Mouse (Mus musculus): ENCODE measurements at regions not wholly inside any gene's neighbourhood (a gene's known extent, or its start where the extent isn't known, plus 50 kb on each side); places are given as distances from the start of the nearest gene placed in this dataset.
"Not testable (repeated sequence)": the region's sequence is repeated elsewhere in the genome, so short reads cannot be mapped to it uniquely, and the experiment has no call there.

DNA sequence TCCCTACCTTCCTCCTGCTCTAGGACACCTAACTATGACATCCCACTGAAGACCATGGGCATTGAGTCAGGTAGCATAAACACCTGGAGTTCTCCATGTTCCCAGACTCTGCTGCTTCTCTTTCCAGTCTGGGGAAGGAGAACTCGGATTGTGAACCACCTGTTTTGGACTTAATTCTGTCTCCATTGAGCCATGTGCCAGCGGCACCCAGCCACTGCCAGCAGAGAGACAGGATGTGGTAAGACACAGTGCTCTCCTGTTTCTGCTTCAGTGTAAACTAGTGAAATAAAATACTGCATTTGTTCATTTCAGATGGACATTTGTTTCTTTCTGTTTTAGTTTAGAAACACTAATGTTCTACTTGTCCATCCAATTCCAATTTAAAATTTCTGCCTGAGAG, 168.1 kb upstream of the Arhgap18 start:
- no peak for DNase-seq

DNA sequence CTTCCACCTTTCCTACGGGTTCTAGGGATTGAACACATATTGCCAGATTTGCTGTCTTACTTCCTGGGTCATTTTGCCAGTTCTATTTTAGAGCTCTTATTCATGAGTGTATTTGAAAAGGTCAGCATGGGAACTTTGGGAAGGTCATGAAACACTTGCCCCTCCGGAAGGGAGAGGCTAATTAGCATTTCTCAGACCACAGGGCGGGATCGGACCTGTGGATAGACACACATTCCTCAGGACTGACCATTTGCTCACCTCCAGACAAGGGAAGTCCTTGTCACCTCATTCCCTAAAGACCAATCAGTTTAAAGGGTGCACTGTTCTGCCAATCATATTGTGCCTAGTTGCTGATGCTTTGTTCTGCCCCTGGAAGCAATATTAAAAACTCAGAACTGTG, 146.1 kb upstream of the Arhgap18 start:
- not testable (repeated sequence) for DNase-seq

DNA sequence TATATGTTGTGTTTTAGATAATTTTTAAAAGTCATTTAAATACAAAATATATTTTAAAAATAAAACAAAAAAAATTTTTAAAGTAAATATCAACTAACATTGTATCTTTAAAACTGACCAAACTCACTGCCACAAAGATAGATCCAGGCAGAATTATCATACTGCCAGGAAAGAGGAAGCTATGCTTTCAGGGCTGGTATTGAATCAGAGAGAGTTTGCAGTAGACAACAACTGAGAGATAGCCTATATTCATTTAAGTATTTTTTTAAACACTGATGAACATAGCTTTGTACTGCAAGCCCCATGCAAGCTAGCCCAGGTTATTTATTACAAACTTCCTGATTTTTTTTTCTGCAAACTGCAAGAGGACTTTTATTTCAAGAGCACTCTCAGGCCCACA, 142.0 kb upstream of the Arhgap18 start:
- DNase-seq, result no peak

DNA sequence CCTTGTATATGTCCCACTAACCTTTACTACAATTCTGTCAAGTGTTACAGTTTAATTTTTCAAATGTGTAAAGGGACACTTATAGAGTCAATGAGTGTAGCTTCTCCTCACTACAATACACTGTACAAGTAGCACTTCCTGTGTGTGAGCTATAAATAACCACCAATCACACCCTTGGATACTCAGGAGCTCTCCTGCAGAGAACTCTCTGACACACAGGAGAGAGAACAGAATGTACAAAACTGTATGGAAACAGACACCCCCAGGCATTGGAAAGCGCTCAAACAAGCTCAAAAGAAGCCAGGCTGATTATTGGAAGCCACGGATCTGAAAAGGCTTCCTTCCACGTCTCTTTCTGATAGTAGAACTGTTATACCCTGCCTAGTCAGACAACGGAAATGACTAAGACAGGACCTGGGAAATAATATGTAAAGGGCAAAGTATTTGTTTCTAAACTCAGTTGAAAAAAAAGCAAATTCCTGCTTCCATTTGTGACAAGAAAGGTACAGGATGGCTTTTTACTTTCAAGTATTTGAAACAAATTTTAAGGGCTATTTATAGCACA, 122.9 kb upstream of the Arhgap18 start:
- DNase-seq, result no peak

DNA sequence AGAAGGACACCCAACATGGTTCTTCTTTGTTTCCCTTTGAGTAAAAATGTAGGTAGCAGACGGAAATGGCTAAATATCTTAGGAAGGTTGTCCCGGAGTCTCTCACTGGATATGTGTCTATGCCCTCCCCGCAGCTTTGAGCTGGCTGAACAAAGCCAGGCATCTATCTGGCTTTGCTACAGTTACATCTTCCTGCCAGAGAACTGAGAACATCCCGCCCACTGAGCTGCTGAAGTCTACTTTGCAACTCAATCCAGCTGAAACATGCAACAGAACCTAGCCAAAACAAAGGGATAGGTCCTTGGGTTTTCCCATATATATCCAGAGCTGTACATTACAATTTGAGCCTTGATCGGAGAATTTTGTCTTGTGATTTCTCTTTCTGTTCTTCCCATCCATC, 121.0 kb upstream of the Arhgap18 start:
- no peak for DNase-seq

DNA sequence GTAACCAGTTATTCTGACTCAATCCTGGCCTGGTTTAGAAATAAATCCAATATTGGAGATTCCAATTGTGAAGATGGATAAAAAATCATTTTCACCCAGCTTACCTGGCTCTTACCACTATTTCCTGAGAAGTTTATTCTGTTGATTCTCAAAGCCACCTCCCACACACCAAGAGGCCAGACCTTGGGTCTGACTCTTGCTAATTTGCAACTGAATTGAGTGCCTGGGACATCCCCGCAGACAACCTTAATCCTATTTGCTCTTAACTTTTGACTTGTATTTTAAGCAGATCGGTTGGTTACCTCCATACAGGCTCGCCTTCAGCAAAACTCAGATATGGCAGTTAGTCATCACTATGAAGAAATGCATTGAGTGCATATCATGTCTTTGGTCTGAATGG, 115.8 kb upstream of the Arhgap18 start:
- DNase-seq, result no peak

DNA sequence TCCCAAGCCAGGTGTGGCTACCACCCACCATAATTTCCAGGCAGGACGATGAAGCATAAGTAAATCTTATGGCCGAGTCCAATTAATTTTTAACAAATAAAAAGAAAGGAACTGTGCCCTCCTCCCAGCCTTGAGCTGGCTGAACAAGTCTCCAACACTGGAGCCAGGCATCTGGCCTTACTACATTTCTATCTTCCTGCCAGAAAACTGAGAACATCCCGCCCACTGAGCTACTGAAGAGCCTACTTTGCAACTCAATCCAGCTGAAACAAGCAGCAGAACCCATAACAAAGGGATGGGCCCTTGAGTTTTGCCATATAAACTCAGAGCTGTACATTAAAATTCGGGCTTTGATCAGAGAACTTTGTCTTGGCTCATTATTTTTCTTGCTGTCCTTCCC, 115.2 kb upstream of the Arhgap18 start:
- no peak for DNase-seq

DNA sequence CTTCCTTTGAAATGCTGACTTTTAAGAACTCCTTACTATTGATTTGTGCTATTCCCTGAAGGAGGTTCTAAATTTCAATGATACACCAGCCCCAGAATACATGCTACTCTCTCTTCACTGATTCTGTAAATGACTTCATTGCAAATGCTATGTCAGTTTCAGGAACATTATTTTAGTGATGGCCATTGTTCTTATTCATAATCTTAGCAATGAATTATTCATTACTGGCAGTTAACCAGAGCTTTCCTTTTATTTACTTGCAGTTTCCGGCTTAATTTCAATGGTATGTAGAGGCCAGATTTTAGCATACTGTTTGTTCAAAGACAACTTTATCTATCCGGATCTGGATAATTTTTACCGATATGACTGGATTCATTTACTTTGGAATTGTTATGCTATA, 114.1 kb upstream of the Arhgap18 start:
- no peak for DNase-seq

DNA sequence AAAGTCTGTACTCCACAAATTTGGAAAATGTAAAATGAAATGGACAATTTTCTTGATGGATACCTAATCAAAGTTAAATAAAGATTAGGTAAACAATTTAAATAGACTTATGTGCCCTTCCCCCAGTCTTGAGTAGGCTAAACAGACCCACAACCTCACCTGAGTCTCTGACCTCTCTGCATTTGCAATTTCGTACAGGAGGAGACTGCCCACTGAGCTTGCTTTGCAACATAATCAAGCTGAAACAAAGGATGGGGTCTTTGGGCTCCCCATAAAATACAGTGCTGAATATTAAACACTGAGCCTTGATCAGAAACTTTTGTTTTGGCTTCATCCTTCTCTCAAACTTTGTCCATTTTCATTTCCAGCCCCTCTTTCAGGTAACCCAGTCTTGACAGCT, 100.1 kb upstream of the Arhgap18 start:
- no peak for DNase-seq

DNA sequence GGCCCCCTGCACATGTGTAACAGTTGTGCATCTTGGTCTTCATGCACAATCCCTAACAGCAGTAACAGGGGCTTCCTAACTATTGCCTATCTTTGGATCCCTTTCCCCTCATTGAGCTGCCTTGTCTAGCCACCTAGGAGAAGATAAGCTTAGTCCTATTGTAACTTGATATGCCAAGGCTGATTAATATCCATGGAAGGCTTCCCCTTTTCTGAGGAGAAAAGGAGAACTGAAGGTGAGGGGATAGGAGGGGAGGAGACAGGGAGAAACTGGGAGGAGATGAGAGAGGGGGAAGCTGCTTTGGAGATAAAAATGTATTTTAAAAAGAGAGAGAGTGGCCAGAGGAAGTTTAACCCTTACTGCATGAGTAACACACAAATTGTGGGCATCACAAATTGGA, 89.0 kb upstream of the Arhgap18 start:
- DNase-seq, result no peak

DNA sequence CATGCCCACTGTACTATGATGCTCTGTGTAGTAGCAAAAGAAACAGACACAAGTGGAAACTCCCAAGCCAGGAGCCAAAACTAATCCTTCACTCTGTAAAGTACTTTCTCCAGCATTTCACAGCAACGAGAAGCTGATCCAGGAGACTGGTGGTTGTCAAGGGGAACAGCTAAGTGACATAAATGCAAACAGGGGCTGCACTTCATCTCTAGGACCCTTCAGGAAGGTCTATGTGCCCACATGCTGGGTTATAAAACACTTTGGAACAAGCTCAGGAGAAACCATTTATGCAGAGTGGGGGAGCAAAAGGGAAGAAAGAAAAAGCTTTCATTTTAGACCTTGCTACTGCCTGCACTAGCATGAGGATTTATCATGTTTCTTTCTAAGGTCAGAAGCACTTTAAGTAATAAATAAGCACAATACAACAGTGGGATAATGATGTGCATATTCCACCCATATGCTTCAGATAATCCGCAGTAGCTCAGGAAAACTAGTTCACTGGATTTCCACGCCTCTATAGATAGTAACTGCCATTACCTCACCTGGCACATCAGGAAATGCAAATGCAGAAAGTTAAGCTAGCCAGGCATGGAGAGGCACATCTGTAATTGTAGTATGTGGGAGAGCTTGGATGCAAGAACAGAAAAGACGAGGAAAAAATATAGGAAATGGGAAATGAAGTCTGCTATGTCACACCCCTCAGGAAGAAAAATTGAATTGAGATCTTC, 73.6 kb upstream of the Arhgap18 start:
- DNase-seq, result no peak

DNA sequence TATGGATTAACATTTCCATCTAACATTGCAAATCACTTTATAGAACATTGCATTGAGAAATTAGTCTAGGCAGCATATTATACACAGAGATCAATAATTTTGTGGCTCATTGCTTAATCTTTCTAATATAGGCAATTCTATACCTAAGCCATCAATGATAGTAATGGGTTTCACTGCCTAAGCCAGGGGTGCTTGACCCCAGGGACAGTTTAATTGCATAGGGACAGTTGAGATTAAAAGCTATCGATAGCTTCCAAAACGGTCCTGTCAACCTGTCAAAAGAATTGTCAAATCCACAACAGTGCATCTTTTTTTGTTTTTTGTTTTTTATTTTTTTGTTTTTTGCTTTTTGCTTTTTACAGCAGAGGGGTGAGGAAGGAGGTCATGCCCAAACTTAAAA, 58.5 kb upstream of the Arhgap18 start:
- DNase-seq, result no peak

DNA sequence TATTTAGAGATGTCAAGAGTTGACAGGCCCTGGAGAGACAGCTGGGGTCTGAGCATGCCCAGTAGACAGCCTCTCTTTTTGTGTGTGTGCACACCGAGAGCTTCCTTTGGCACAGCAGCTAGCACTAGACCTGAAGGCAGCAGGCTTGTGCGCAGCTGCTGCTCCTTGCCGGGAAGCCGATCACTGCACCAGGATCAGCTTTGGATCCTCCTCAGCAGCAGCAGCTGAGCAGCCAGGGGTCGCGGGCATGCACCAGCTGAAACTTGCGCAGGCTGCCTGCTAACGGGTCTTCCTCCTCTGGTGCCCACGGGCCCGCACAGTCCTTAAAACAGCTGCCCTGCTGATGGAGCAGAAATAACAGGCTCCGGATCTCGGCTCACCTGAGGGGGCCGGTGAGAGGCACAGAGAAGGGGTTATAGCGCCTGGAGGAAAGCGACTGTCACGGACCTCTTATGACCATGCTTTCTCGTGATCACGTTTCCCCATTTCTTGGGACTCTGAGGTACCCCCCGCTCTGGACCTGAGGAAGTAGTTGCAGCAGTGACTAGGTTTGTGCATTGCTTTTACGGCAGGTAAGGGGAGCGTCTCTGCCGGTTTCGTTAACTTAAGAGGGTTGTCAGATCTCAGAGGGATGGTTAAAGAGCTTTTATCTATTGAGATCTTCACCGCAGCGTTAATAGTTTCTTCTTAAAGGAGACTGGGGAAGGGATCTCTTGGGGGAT, 57.8 kb upstream of the Arhgap18 start:
- DNase-seq, result no peak
